8 mouse cellular contexts compared by ENCODE assay signal in the genomic region with DNA sequence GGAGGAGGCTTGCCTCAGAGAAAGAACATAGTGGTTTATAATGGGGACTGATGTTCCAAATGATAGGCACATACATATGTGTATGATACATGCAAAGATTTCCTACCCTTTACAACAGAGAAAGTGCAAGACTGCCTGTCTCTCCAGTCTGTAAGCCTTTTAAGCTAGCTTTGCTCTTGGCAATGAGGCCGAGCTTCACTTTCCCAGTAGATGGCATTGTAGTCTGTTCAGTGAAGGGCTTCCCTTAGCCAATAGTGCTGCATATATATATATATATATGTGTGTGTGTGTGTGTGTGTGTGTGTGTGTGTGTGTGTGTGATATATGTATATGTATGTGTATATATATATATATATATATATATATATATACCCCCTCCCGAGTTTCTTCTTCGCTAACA. TPM values are rescaled to one million over a fixed set of nuclear protein-coding genes. Genes with fewer than 3 reads are reported as not detected.
DNase-seq lines count a peak whose midpoint lies in the region; ATAC-seq and TF ChIP-seq lines count a peak whose summit lies in the region.

No protein-coding gene starts in this region.

- H3K4me1 ChIP-seq in forebrain, embryonic 14.5 days (ENCODE audit: control insufficient read depth, insufficient read depth, low read length) = peaks cover 5% of the 10 kb centered on the region
- peaks cover 21% of the 10 kb centered on the region for H3K4me1 ChIP-seq in forebrain, embryonic 10.5 days
- no peaks in the 10 kb centered on the region; the same call in 1 of the 2 replicates for H3K4me1 ChIP-seq in liver, adult 2 months (ENCODE audit: control insufficient read depth, insufficient read depth, low read length)
- no peaks in the 10 kb centered on the region for H3K4me1 ChIP-seq in liver, embryonic 12.5 days
- peaks cover 15% of the 10 kb centered on the region for H3K4me1 ChIP-seq in embryonic facial prominence, embryonic 14.5 days (ENCODE audit: control insufficient read depth, insufficient read depth, low read length)
- H3K4me1 ChIP-seq in neural tube, embryonic 15.5 days = peaks cover 3% of the 10 kb centered on the region; the same call in 1 of the 2 replicates

- no peak overlapping the region for H3K4me3 ChIP-seq in forebrain, embryonic 14.5 days (ENCODE audit: low read depth, low read length)
- no peak overlapping the region for H3K4me3 ChIP-seq in forebrain, embryonic 10.5 days
- no peak overlapping the region for H3K4me3 ChIP-seq in liver, adult 2 months (ENCODE audit: insufficient read depth, low read depth, low read length)
- H3K4me3 ChIP-seq in liver, embryonic 12.5 days = no peak overlapping the region
- H3K4me3 ChIP-seq in embryonic facial prominence, embryonic 14.5 days (ENCODE audit: low read depth, low read length) = no peak overlapping the region
- no peak overlapping the region for H3K4me3 ChIP-seq in neural tube, embryonic 15.5 days (replicated peaks)

- peak; percentile 89 for DNase-seq in forebrain, embryonic 14.5 days (ENCODE audit: low spot score)
- DNase-seq in forebrain, embryonic 10.5 days (ENCODE audit: extremely low spot score, low spot score) = no peak
- peak; percentile 8 for DNase-seq in liver, adult 2 months (ENCODE audit: extremely low read depth, low read depth, low spot score)
- peak; percentile 87 for DNase-seq in embryonic facial prominence, embryonic 14.5 days (ENCODE audit: low spot score)
- DNase-seq in urinary bladder, postnatal 10 days (ENCODE audit: low spot score) = no peak
- DNase-seq in gastrocnemius, postnatal 36 days = no peak

- no peak overlapping the region for H3K4me2 ChIP-seq in forebrain, embryonic 14.5 days (ENCODE audit: low read length)
- no peak overlapping the region for H3K4me2 ChIP-seq in liver, embryonic 12.5 days
- no peak overlapping the region for H3K4me2 ChIP-seq in embryonic facial prominence, embryonic 14.5 days (ENCODE audit: low read depth, low read length)
- H3K4me2 ChIP-seq in neural tube, embryonic 15.5 days = no peak overlapping the region

- TF ChIP-seq POLR2A in liver, adult 2 months (IDR thresholded peaks at IDR 0.05; ENCODE audit: extremely low read depth, insufficient read depth, low read length) = no peak

- no peak overlapping the region for H3K9ac ChIP-seq in forebrain, embryonic 14.5 days (ENCODE audit: low read length)
- no peak overlapping the region for H3K9ac ChIP-seq in liver, adult 2 months (ENCODE audit: low read depth, low read length)
- no peak overlapping the region for H3K9ac ChIP-seq in liver, embryonic 12.5 days
- no peak overlapping the region for H3K9ac ChIP-seq in embryonic facial prominence, embryonic 14.5 days (ENCODE audit: low read depth, low read length)
- H3K9ac ChIP-seq in neural tube, embryonic 15.5 days (replicated peaks) = no peak overlapping the region

- H3K9me3 ChIP-seq in forebrain, embryonic 14.5 days (replicated peaks; ENCODE audit: control insufficient read depth, low read length) = no peaks in the 10 kb centered on the region
- no peaks in the 10 kb centered on the region for H3K9me3 ChIP-seq in forebrain, embryonic 10.5 days
- H3K9me3 ChIP-seq in liver, embryonic 12.5 days (replicated peaks) = no peaks in the 10 kb centered on the region
- H3K9me3 ChIP-seq in embryonic facial prominence, embryonic 14.5 days (ENCODE audit: control insufficient read depth, low read length) = no peaks in the 10 kb centered on the region
- no peaks in the 10 kb centered on the region for H3K9me3 ChIP-seq in neural tube, embryonic 15.5 days (replicated peaks)

- TF ChIP-seq CTCF in liver, adult 2 months (IDR thresholded peaks at IDR 0.05; ENCODE audit: low read depth, low read length) = no peak

- intact Hi-C loops in gastrocnemius, postnatal 36 days (cut with DNase I) = no loop called here

- WGBS in forebrain, embryonic 14.5 days = 74% methylated on average over 3 of the region's 3 CpGs
- 81% methylated on average over 3 of the region's 3 CpGs for WGBS in forebrain, embryonic 10.5 days
- 72% methylated on average over 3 of the region's 3 CpGs for WGBS in liver, adult 2 months
- WGBS in liver, embryonic 12.5 days (ENCODE audit: insufficient replicate concordance) = 68% methylated on average over 3 of the region's 3 CpGs
- 57% methylated on average over 3 of the region's 3 CpGs for WGBS in embryonic facial prominence, embryonic 14.5 days
- 66% methylated on average over 3 of the region's 3 CpGs for WGBS in neural tube, embryonic 15.5 days

- ATAC-seq in forebrain, embryonic 14.5 days = no peak
- ATAC-seq in liver, embryonic 12.5 days = no peak
- no peak for ATAC-seq in embryonic facial prominence, embryonic 14.5 days (ENCODE audit: low read depth)
- no peak for ATAC-seq in neural tube, embryonic 15.5 days (ENCODE audit: low FRiP score)

- no peak overlapping the region for H3K27ac ChIP-seq in forebrain, embryonic 14.5 days (ENCODE audit: low read depth, low read length)
- H3K27ac ChIP-seq in forebrain, embryonic 10.5 days = no peak overlapping the region
- no peak overlapping the region for H3K27ac ChIP-seq in liver, adult 2 months (replicated peaks; ENCODE audit: insufficient read depth, low read depth, low read length)
- H3K27ac ChIP-seq in liver, embryonic 12.5 days = no peak overlapping the region
- no peak overlapping the region for H3K27ac ChIP-seq in embryonic facial prominence, embryonic 14.5 days (replicated peaks; ENCODE audit: low read depth, low read length)
- H3K27ac ChIP-seq in neural tube, embryonic 15.5 days (replicated peaks) = 0 out of 2 replicates have a peak overlapping the region, but pooled peaks have one; percentile 3

- H3K36me3 ChIP-seq in forebrain, embryonic 14.5 days (ENCODE audit: control insufficient read depth, insufficient read depth, low read length) = no peaks in the 10 kb centered on the region
- H3K36me3 ChIP-seq in forebrain, embryonic 10.5 days (replicated peaks) = no peaks in the 10 kb centered on the region
- no peaks in the 10 kb centered on the region for H3K36me3 ChIP-seq in liver, adult 2 months (ENCODE audit: control insufficient read depth, insufficient read depth, low read length)
- no peaks in the 10 kb centered on the region for H3K36me3 ChIP-seq in liver, embryonic 12.5 days
- H3K36me3 ChIP-seq in embryonic facial prominence, embryonic 14.5 days (ENCODE audit: control insufficient read depth, insufficient read depth, low read length) = no peaks in the 10 kb centered on the region
- H3K36me3 ChIP-seq in neural tube, embryonic 15.5 days = no peaks in the 10 kb centered on the region

- no peaks in the 10 kb centered on the region for H3K79me2 ChIP-seq in liver, adult 2 months (ENCODE audit: control insufficient read depth, insufficient read depth, low read length)

- 0 out of 2 replicates have a peak, but pooled peaks cover 6% of the 10 kb centered on the region for H3K27me3 ChIP-seq in forebrain, embryonic 14.5 days (replicated peaks; ENCODE audit: control insufficient read depth, insufficient read depth, low read length)
- peaks cover 23% of the 10 kb centered on the region for H3K27me3 ChIP-seq in forebrain, embryonic 10.5 days (ENCODE audit: poor library complexity, severe bottlenecking)
- no peaks in the 10 kb centered on the region for H3K27me3 ChIP-seq in liver, adult 2 months (ENCODE audit: control insufficient read depth, insufficient read depth, low read length)
- H3K27me3 ChIP-seq in liver, embryonic 12.5 days (replicated peaks) = no peaks in the 10 kb centered on the region
- no peaks in the 10 kb centered on the region; the same call in 1 of the 2 replicates for H3K27me3 ChIP-seq in embryonic facial prominence, embryonic 14.5 days (replicated peaks; ENCODE audit: control insufficient read depth, insufficient read depth, low read length)
- 0 out of 2 replicates have a peak, but pooled peaks cover 3% of the 10 kb centered on the region for H3K27me3 ChIP-seq in neural tube, embryonic 15.5 days (replicated peaks)

RNA-seq across cellular contexts. Expression of a gene that starts 13.4 kb away (rescaled TPM):
- polyA plus RNA-seq in forebrain, embryonic 14.5 days (2014; fragmentation: Nextera tagmentation; extraction: Ambion mirVana) = 11.7 and 15.4 TPM in 2 replicates
- 10.0 and 11.4 TPM in 2 replicates for polyA plus RNA-seq in forebrain, embryonic 10.5 days (2016; fragmentation: Nextera tagmentation; extraction: Ambion mirVana)
- total RNA-seq in liver, adult 2 months (2014; rRNA removed) = 1.3 and 2.5 TPM in 2 replicates
- 1.5 TPM in 2 replicates for polyA plus RNA-seq in liver, adult 2 months (2012; rRNA removed)
- polyA plus RNA-seq in liver, embryonic 12.5 days (2016; fragmentation: Nextera tagmentation; extraction: Ambion mirVana) = 2.3 and 2.4 TPM in 2 replicates
- 14.2 and 17.0 TPM in 2 replicates for polyA plus RNA-seq in embryonic facial prominence, embryonic 14.5 days (2014; fragmentation: Nextera tagmentation; extraction: Ambion mirVana)
- 20.2 and 22.8 TPM in 2 replicates for polyA plus RNA-seq in neural tube, embryonic 15.5 days (2015; fragmentation: Nextera tagmentation; extraction: Ambion mirVana)
- 10 to 100 TPM; 12.7 to 13.4 TPM for total RNA-seq in gastrocnemius, postnatal 36 days (2021)

Comparison
In these comparisons a context has a peak if more than half of its experiments do, and no peak if none do; other contexts are left out.
1. DNase-seq: peak in forebrain, embryonic 14.5 days (single experiment), liver, adult 2 months (single experiment) and embryonic facial prominence, embryonic 14.5 days (single experiment); none in forebrain, embryonic 10.5 days (single experiment), urinary bladder, postnatal 10 days (single experiment) and gastrocnemius, postnatal 36 days (0 of 2).